Mouse (Mus musculus): ENCODE data around the gene Zfp622. TPM values are rescaled to one million over a fixed set of nuclear protein-coding genes. Genes with fewer than 3 reads are reported as not detected.
A peak's percentile ranks its signal among the peaks of the same experiment; 100 is the strongest.
"Not testable (repeated sequence)": the region's sequence is repeated elsewhere in the genome, so short reads cannot be mapped to it uniquely, and the experiment has no call there.

Zfp622 gene
- total RNA-seq, 4 experiments from 2014 or later = 46.2 to 54.1 (median 51.5) TPM

DNA sequence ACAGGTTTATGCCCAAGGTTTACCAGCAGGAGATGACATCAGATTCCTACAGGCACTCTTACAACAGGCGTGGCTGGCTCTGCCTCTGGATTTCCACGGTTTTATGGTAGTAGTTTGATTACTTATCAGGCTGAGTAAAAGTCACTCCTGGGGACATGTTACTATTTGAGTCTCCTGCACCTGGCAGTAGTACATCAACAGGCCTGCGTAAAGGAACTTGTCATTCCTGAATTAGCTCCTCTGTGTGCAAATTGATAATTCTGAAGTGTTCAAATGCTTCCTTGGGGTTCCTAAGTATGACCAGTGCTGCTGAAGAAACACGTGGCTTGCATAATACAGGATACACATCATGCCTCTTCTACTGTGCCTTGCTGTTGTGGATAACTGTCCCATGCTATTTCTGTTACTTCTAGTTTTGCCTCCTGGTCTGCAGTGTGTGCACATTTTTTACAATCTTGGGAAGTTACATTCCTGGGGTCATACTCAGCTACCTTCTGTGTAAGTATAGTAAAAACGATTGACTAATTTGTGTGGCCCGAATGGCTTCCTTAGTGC, 17.9 kb upstream of the Zfp622 start:
- DNase-seq (ENCODE audit: low spot score in 2 of 2) = no peak

DNA sequence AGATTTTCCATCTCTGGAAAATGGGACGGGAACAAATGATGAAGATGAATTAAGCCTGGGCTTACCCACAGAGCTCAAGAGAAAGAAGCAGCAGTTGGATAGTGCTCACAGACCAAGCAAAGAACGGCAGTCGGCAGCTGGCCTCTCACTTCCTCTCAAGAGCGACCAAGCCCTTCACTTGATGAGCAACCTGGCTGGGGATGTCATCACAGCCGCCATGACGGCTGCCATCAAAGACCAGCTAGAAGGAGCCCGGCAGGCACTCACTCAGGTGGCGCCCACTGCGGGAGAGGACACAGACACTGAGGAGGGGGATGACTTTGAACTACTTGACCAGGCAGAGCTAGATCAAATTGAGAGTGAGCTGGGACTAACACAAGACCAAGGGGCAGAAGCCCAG, 12.6 kb upstream of the Zfp622 start:
- no peak for DNase-seq (ENCODE audit: low spot score in 2 of 2)

DNA sequence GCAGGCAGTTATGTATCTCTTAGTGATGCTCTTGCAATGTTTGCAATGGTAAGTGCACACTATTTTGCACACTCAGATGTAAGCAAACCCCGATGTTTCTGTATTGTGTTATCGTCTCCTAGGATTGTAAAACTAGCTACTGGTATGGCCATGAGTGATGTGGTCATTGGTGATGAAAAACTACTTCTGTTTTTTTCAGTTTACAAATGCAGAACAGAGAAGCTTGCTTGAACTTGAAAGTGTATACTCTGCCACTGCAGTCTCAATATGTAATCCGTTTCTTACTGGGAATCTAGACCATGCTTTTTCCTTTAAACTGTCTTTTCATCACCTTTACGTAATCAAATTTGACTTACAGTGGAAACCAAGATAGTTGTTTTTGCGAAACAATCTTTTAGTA, 11.4 kb upstream of the Zfp622 start:
- DNase-seq (ENCODE audit: low spot score in 2 of 2) = no peak

DNA sequence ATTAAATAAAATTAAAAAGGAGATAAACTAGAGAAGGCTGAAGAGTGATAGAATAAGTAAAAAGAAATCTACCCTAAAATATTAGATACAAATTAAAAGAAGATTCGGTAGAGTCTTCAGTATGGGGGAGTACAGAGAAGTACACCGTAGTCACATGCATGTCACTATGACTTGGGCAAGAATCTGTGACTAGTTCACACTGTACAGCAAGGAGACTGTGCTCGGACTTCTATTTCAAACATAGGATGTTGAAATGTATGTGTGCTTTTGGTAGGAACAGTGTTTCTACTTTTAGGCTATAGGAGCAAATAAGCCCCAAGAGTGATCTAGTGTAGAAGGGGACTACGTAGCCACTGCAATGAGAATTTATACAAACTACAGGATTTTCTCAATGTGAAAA, 9.8 kb upstream of the Zfp622 start:
- no peak for DNase-seq (ENCODE audit: low spot score in 2 of 2)

DNA sequence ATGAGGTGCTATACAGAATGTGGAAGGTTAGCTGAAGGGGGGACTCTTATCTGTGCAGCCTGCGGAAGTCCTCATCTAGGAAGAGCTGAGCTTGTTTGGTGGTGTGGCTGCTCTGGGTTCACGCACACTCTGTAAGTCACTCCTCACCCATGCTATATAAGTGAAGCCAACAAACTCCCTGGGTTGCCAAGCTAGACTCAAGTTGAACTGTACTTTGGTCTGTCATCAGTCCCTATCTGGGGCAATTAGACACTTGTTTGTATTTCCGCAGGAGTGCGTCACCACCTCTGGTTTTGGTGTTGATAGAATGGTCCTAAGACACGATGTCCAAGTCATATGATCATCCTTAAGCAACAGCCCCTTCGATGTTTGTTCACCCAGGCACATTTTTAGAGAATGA, 8.4 kb upstream of the Zfp622 start:
- DNase-seq (ENCODE audit: low spot score in 2 of 2) = no peak

DNA sequence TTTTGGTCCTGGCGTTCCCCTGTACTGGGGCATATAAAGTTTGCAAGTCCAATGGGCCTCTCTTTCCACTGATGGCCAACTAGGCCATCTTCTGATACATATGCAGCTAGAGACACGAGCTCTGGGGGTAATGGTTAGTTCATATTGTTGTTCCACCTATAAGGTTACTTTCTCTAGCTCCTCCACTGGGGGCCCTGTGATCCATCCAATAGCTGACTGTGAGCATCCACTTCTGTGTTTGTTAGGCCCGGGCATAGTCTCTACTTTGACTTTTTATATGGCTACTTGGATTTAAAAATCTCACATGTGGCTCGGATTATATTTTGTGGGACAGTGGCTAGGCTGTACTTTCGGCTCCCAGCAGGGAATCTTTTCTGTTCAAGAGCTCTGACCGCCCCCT, 552 bp upstream of the Zfp622 start:
- not testable (repeated sequence) for DNase-seq (ENCODE audit: low spot score in 2 of 2)

DNA sequence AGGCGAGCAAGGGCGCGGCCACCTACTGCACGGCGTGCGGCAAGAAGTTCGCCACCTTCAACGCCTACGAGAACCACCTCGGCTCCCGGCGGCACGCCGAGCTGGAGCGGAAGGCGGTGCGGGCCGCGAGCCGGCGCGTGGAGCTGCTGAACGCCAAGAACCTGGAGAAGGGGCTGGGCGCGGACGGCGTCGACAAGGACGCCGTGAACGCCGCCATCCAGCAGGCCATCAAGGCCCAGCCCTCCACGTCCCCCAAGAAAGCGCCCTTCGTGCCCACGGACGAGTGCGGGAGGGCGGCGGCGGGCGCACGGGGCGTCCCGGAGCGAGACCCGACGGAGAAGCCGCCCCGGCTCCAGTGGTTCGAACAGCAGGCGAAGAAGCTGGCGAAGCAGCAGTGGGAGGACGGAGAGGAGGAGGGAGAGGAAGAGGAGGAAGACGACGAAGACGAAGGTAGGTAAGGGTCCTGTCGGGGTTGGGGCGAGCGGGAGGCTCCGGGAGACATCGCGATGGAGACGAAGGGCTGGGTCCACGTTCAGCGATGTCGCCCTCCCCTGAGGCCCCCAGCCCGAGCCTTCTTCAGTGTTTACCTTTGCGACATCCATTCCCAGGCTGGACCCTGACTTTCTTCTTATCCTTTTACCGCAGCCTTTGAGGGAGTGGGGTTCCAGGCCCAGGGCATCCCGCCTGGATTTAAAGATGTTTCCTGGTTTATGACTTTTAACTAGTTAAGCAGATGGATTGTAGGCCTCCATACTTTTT, 747 bp downstream of the Zfp622 start:
- DNase-seq (ENCODE audit: low spot score in 2 of 2) = no peak

DNA sequence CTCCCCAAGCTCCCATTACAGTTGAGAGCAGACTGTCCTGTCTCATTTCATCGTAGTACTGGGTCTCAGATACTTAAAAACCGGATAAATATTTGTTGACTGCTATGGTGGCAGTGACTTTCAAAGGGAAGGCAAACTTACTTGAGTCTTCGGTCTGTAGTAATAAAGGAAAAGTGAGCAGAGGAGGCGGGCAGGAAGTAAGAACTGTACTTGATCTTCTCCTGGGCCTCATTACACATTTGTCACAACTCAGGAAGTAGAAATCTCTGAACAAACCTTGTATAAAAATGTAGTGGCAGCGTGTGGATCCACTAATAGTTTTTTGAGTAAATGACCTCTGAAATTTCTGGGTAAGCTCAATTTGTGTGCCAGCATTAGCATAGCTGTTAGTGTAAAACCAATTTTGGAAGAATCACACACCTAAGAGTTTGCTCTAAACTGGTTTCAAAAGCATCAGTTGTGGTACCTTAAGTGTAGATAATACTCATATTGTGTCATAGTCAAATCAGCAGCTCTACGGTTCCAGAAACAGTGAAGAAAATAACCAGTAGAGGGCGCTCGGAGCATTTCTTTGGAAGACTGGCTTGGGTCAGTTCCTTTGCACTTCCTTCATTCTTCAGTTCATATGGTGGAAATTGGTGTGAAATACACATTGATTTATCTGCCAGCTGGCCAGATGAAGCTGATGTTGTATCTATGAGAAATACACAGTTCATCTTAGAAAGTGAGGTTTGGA, 9.0 kb downstream of the Zfp622 start:
- DNase-seq (ENCODE audit: low spot score in 2 of 2) = peak in 1 of 2 experiments; percentile 68

DNA sequence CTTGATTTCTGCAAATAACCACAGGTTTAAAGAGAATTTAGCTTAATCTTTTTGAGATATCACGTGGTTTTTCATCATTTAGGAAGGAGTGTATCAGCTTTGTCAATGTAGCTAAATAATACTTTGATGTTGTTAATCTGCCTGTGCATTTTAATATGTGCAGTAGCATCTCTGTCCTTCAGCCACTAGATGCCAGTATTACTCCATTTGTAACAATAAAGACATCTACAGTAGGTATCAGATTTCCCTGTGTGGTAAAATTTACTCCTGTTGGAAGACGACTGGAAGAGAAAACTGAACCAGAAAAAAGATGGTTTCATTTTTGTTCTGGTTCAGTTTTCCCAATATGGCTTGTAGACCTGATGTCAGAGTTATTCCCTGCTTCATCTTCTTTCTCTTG, 11.4 kb downstream of the Zfp622 start:
- no peak for DNase-seq (ENCODE audit: low spot score in 2 of 2)

DNA sequence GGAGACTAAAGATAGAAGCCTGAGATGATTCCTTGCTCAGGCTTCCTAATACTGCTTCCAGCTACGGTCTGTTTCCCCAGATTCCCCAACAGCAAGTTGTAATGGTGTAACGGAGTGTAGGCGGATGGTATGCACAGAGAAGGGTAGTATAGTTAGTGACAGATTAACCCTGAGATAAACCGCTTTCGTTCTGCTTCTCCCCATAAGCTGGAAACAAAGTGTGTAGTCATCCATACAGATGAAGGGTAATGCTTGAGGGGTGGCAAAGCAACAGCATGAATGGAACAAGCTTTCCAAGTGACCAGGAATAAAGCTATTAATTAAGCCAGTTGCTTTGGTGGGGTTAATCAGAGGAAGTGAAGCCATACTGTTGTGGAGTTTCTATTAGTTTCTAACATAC, 15.4 kb downstream of the Zfp622 start:
- DNase-seq (ENCODE audit: low spot score in 2 of 2) = not testable (repeated sequence)

DNA sequence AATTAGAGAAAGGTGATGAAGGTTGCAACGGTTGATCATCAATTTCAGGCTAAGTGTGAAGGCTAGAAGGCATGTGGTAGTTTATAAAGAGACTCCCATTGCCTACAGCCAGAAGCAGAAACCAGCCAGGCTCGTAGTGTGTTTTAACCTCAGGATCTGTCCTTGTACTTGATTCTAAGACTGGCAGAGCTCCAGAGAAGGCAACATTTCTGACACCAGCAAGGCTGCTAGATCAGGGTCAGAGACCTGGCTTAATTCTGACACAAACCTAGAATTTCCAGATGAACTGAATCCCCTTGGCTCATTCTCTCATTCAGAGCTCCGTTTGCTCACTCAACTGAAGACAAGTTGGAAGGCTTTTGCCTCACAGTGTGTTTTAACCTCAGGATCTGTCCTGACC, 24.5 kb downstream of the Zfp622 start:
- no peak for DNase-seq (ENCODE audit: low spot score in 2 of 2)

DNA sequence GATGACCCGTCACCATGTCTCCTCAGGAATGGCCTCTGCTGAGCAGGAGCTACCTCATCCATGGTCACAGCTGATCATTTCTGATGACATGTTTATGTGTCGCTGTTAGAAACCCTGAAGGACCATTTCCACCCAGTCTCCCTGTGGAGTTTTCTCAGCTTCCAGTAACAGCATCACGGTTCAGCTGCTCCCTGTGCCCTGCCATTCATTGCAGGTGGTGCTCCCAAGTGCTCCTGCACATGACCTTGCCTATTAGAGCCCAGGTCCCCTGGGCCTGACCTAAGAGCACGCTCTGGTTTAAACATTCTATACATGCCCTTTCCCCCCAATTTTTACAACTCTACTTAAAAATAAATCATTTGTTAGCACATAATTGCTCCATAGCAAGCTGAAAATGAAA, 28.7 kb downstream of the Zfp622 start:
- no peak for DNase-seq (ENCODE audit: low spot score in 2 of 2)

DNA sequence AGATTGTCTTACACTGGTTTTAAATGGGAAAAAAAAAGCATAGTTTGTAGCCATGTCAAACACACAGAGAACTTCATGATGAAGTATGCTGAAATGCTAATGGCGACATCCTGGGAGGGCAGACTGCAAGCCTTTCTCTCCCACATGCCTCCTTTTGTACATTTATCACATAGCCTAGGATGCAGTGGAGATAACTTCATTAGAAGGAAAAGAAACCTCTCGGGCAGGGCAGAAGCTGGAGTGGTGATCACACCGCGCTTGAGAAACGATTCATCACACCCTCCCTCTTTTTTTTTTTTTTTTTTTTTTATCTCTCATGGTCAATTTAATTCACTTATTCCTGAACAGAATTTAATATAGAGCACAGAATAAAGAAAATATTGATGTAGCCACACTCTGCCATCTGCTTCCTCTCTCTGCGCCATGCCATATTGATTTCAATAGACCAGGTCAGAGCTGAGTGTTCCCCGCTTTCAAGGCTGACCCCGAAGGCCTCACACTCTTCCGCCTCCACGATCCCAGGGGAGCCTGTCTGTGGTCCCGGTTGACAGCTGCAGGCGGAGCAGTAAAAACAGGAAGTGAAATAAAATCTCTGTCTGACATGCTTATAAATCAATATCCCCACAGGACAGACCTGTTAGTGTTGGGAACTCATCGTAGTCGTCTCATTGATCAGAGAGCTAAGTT, 32.0 kb downstream of the Zfp622 start:
- DNase-seq (ENCODE audit: low spot score in 2 of 2) = no peak

DNA sequence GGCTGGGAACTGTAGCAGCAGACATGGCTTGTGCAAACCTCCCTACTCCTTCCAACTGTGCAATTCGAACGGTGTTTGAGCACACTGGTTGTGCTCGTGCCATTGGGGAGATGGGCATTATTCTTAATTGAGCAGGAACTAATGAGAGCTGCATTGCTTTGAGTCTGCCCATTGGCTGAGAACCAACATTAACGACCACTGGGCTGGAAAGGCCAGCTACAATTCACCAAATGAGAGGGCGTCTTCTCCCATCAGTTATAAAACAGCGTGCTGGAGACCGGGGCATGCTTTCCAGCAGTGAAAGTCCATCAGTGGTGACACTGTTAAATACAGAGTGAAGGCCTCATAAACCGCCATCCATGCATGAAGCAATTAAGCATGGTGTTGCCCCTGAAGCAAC, 37.6 kb downstream of the Zfp622 start:
- no peak for DNase-seq (ENCODE audit: low spot score in 2 of 2)

DNA sequence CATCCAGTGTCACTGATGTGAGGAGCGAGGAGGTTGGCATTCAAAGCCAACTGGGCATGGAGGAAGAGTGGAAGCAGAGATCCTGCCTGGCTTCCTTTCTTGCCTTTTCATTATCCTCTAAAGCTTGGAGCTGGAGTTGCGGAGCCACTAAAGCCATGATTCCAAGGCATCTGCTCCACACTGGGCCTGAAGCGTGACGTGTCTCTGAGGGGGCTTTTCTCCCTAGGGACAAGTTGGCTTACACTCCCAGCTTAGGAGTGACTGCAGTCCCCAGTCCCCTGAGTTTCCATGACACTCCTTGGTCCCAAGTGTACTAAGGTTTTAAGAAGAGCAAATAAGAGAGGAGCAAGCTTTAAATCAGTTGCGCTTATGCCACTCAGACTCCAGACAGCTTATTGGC, 38.5 kb downstream of the Zfp622 start:
- no peak for DNase-seq (ENCODE audit: low spot score in 2 of 2)

DNA sequence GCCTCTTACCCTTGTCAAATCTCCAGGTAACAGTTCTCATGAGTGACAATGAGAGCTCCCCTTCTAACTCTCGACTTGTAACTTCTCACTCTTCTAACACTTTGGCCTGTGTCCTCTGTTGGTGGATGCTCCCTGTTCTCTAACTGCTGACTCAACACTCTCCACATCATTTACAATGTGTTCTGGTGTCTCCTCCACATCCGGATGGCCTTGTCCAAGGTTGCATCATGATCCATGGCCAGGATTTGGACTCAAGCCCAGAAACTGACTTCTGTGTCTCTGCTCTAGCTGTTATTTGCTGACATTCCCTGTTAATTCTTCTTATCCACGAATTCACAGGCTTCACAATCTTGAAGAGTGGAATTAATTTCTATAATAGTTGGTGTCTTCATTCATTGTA, 47.5 kb downstream of the Zfp622 start:
- DNase-seq (ENCODE audit: low spot score in 2 of 2) = no peak

DNA sequence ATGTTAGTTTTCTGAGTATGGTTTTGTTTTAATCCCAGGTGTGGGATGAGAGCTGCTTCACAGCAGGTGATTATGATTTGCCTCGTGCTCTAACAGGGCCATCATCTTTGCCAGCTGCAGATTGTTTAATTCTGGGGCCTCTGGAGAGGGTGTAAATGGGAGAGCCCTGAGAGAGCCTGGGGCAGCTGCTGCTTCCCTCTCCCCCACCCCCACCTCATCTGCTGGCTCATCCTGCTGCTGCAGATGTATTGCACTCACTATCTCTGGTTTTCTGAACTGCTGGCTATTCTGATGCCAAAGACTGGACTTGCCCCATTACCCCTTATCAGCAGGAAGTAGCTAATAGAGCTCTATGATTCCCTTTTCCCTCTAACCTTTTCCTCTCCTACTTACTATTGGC, 56.4 kb downstream of the Zfp622 start:
- DNase-seq (ENCODE audit: low spot score in 2 of 2) = no peak

DNA sequence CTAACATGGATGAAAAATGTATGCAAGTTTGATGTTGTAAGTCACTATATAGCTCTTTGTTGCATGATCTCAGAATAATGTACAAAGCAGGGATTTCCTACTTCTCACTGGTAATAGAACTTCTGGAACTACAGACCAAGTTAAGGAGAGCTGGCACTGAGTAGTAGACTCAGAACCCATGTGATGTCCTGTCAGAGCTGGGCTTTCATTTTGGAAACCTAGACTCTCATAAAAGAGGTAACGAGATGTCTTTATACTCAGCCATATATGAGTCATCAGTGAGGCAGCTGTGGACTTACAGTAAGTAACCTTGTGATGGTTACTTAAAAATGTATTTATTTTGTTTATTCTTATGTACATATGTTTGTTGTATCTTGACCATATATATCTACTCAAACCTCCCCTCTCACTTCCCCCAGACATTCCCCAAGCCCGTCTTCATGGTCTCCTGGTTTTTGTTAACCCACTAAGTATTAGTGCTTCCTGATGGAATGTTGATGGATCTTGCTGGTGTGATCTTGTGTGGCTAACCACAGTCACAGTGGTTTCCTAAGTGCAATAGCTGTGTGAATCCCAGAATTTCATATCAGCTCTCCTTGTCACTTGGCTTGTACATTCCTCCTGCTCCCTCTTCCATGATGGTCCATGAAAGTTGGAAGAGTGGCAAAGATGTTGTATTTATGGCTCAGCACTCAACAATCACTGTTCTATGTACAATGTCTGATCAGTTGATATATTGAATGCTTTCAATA, 57.2 kb downstream of the Zfp622 start:
- DNase-seq (ENCODE audit: low spot score in 2 of 2) = no peak
